Mouse (Mus musculus) liver, embryonic 16.5 days (tissue): ENCODE results near the gene Doc2g. TPM values are rescaled to one million over a fixed set of nuclear protein-coding genes. Genes with fewer than 3 reads are reported as not detected.
"Not testable (repeated sequence)": the region's sequence is repeated elsewhere in the genome, so short reads cannot be mapped to it uniquely, and the experiment has no call there.

ENCODE experiments used
- ATAC-seq: fragments of 200-750 bp; cut with Nextera tagmentation; 2 replicates; pipeline ENCODE4 v1.8.0; 2017; ENCODE audit warnings: low read depth, mild to moderate bottlenecking, moderate number of reproducible peaks, moderate library complexity
- H3K27ac ChIP-seq: fragments of 300-500 bp; sonication (generic); 2 replicates; pipeline ENCODE4 v1.5.1; 2014; ENCODE audit warnings: mild to moderate bottlenecking, low read length
- H3K27me3 ChIP-seq: fragments of 300-500 bp; sonication (generic); 2 replicates; pipeline ENCODE4 v1.6.1; 2014; ENCODE audit warnings: low read depth, low read length, mixed read lengths; ENCODE audit not compliant: control insufficient read depth, insufficient read depth
- H3K36me3 ChIP-seq: fragments of 300-500 bp; sonication (generic); 2 replicates; pipeline ENCODE4 v1.6.1; 2014; ENCODE audit warnings: mild to moderate bottlenecking; ENCODE audit not compliant: control insufficient read depth, insufficient read depth
- H3K4me1 ChIP-seq: fragments of 300-500 bp; sonication (generic); 2 replicates; pipeline ENCODE4 v1.6.1; 2014; ENCODE audit warnings: low read depth, low read length, mixed read lengths; ENCODE audit not compliant: control insufficient read depth
- H3K4me2 ChIP-seq: fragments of 300-500 bp; sonication (generic); 2 replicates; pipeline ENCODE4 v1.6.1; 2014; ENCODE audit warnings: low read depth, low read length, mixed read lengths
- H3K4me3 ChIP-seq: fragments of 300-500 bp; sonication (generic); 2 replicates; pipeline ENCODE4 v1.5.1; 2014; ENCODE audit warnings: low read depth, mild to moderate bottlenecking, low read length
- H3K9ac ChIP-seq: fragments of 300-500 bp; sonication (generic); 2 replicates; pipeline ENCODE4 v1.6.1; 2014; ENCODE audit warnings: low read depth, low read length
- H3K9me3 ChIP-seq: fragments of 300-500 bp; sonication (generic); replicated peaks from 2 replicates; pipeline ENCODE4 v1.6.1; 2016; ENCODE audit warnings: low read length; ENCODE audit not compliant: control insufficient read depth
- whole genome bisulfite sequencing: fragments of 180-500 bp; shearing (Covaris S2); extraction: QIAGEN DNeasy Blood & Tissue Kit; methylation state at CpG from one replicate; pipeline ENCODE4 v1.1.7; 2014; ENCODE audit not compliant: insufficient replicate concordance; 5-methylcytosine and 5-hydroxymethylcytosine counted together
- polyA plus RNA-seq: library from polyadenylated mRNA; unstranded; fragments of >200 nt; fragmentation: Nextera tagmentation; extraction: Ambion mirVana; gene quantifications from 2 replicates; pipeline ENCODE4 v1.2.1, GENCODE M21; 2015

Gene Doc2g
- 0.42 and 0.75 TPM in 2 replicates for polyA plus RNA-seq

GRCm38 (mm10) chr19:4003112-4003511 lies at the start of gene Doc2g:
Gene Doc2g, plus strand, starts transcription at chr19:4003313.
- H3K9me3 ChIP-seq = no peaks in the 10 kb centered on the region
- no peak within 1 kb of the TSS for H3K9ac ChIP-seq
- no peak within 1 kb of the TSS for H3K27ac ChIP-seq
- H3K36me3 ChIP-seq = peaks cover 21% of the 10 kb centered on the region
- no peak for ATAC-seq
- 78% methylated on average over 1 of the region's 1 CpGs for WGBS
- H3K4me1 ChIP-seq = peaks cover 17% of the 10 kb centered on the region
- no peak within 1 kb of the TSS for H3K4me3 ChIP-seq
- no peak within 1 kb of the TSS for H3K4me2 ChIP-seq
- no peaks in the 10 kb centered on the region for H3K27me3 ChIP-seq

DNA sequence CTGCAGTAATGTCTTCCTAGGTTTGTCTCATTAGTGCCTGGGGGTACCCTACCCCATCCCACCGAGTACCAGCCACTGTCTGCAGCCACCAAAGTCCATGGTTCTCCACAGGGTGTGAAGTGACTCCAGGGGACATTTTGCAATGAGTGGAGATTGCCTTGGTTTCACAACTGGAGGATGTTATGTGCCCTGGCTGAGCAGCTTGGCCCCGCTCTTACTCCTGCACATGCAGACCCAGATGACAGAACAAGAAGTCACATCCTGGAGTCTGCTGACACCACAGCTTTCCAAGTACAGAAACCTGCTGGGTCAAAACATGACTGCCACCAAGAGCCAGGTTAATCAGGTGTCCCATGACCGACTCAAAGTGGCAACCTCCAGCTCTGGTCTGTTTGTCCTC lies 48.1 kb upstream of the Doc2g start:
- Histone ChIP-seq H3K9ac (no peak overlapping the region), H3K27me3 (no peaks in the 10 kb centered on the region), H3K36me3 (no peaks in the 10 kb centered on the region), H3K9me3 (no peaks in the 10 kb centered on the region), H3K4me2 (no peak overlapping the region), H3K4me3 (no peak overlapping the region), H3K27ac (no peak overlapping the region), H3K4me1 (no peaks in the 10 kb centered on the region)
- ATAC-seq = no peak
- 51% methylated on average over 3 of the region's 3 CpGs for WGBS

DNA sequence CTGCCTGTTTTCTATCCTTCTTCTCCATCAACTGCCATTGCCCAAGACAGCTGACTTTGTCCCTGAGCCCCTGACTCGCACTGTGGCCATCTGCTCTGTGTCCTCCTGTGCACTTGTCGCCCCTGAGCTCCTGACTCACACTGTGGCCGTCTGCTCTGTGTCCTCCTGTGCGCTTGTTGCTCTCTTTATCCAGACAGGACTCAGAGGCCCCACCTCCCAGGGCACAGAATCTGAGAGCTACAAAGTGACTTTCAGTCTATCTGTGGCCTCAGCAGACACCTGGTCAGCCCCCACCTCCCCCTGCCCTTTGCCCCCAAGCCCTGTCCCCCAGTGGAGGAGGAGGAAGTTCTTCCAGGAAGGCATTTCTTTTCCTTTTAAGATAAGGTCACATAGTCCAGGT lies 47.3 kb upstream of the Doc2g start:
- H3K27me3 ChIP-seq = no peaks in the 10 kb centered on the region
- no peak overlapping the region for H3K4me2 ChIP-seq
- ATAC-seq = no peak
- 30% methylated on average over 4 of the region's 4 CpGs for WGBS
- no peak overlapping the region for H3K9ac ChIP-seq
- H3K27ac ChIP-seq = no peak overlapping the region
- H3K9me3 ChIP-seq = no peaks in the 10 kb centered on the region
- no peaks in the 10 kb centered on the region for H3K36me3 ChIP-seq
- H3K4me3 ChIP-seq = no peak overlapping the region
- H3K4me1 ChIP-seq = no peaks in the 10 kb centered on the region

GRCm38 (mm10) chr19:3957296-3958036 lies 45.6 kb upstream of the Doc2g start:
- H3K4me1 ChIP-seq, H3K36me3 ChIP-seq, H3K4me2 ChIP-seq, H3K4me3 ChIP-seq, H3K27ac ChIP-seq, H3K9me3 ChIP-seq, H3K9ac ChIP-seq, H3K27me3 ChIP-seq, ATAC-seq: not testable (repeated sequence)
- 63% methylated on average over 4 of the region's 5 CpGs for WGBS

DNA sequence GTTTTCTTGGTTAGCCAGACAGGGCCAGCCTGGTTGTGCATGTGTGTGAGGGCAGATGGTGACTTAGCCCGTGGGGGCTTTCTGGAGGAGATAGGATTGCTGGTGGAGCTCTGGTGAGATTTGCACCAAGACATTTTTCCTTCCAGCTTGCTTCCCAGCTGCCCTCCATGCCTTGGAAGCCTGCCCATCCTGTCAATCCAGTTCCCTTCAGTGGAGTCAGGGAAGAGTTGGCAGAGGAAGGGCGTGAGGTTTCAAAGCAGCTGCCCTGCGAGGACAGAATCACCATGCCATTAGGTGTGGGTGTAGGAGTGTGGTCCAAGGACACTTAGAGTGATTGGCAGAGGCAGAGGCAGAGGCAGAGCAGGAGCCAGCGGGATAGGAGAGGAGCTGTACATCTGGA lies 44.6 kb upstream of the Doc2g start, which contains the start of gene Aldh3b3:
Aldh3b3 (plus strand) TSS at position 176 of the 400 bp plus-strand sequence.
- no peak for ATAC-seq
- Histone ChIP-seq H3K36me3 (no peaks in the 10 kb centered on the region), H3K27me3 (no peaks in the 10 kb centered on the region), H3K9ac (no peak within 1 kb of the TSS), H3K4me2 (no peak within 1 kb of the TSS), H3K4me1 (no peaks in the 10 kb centered on the region), H3K9me3 (no peaks in the 10 kb centered on the region), H3K4me3 (no peak within 1 kb of the TSS), H3K27ac (no peak within 1 kb of the TSS)
- 57% methylated on average over 4 of the region's 4 CpGs for WGBS

DNA sequence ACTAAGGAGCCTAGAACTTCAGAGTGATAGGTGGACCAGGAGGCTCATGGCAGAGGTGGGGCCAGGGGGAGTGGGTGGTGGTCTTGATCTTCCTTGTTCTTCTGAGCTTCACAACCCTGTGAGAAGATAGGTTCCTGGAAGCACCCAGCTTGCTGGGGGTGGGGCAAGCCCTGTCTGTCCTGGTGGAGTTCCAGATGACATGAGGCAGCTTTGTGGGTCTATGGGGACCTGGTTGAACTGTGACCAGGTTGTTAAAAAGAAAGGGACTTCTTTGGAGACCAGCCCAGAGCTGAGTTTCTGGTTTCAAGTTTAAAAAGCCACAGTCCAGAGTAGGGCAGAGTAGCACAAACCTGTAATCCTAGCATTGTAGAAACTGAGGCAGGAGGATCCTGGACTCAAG lies 44.1 kb upstream of the Doc2g start:
- Histone ChIP-seq H3K27ac (no peak overlapping the region), H3K4me2 (no peak overlapping the region), H3K4me3 (no peak overlapping the region), H3K4me1 (no peaks in the 10 kb centered on the region), H3K9ac (no peak overlapping the region), H3K27me3 (no peaks in the 10 kb centered on the region), H3K36me3 (no peaks in the 10 kb centered on the region), H3K9me3 (no peaks in the 10 kb centered on the region)
- ATAC-seq = no peak

DNA sequence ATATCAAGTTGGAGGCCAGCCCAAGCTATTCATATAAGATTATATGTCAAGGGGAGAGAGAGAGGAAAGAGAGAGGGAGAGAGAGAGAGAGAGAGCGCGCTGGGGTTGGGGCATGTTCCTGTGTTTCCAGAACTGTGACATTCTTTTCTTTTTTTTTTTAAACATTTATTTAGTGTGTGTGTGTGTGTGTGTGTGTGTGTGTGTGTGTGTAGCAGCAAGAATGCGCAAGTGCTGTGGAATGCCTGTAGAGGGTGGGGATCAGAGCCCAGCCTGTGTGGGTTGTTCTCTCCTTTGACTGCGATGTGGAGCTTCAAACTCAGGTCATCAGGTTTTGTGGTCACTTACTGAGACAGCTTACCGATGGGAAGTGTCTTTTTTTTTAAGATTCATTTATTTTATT lies 42.9 kb upstream of the Doc2g start:
- whole genome bisulfite sequencing = 59% methylated on average over 5 of the region's 5 CpGs
- no peaks in the 10 kb centered on the region for H3K9me3 ChIP-seq
- no peak overlapping the region for H3K27ac ChIP-seq
- no peak overlapping the region for H3K9ac ChIP-seq
- H3K4me2 ChIP-seq = no peak overlapping the region
- H3K27me3 ChIP-seq = no peaks in the 10 kb centered on the region
- H3K4me3 ChIP-seq = no peak overlapping the region
- no peak for ATAC-seq
- H3K36me3 ChIP-seq = no peaks in the 10 kb centered on the region
- H3K4me1 ChIP-seq = no peaks in the 10 kb centered on the region

GRCm38 (mm10) chr19:3961805-3962204 lies 41.3 kb upstream of the Doc2g start:
- not testable (repeated sequence) for ATAC-seq, H3K36me3 ChIP-seq
- 74% methylated on average over 6 of the region's 6 CpGs for WGBS

GRCm38 (mm10) chr19:3962469-3962868 lies 40.6 kb upstream of the Doc2g start:
- Histone ChIP-seq H3K4me2 (no peak overlapping the region), H3K9ac (no peak overlapping the region), H3K27me3 (no peaks in the 10 kb centered on the region), H3K9me3 (no peaks in the 10 kb centered on the region), H3K36me3 (no peaks in the 10 kb centered on the region), H3K4me3 (no peak overlapping the region), H3K27ac (no peak overlapping the region), H3K4me1 (no peaks in the 10 kb centered on the region; the same call in 1 of the 2 replicates)
- 9% methylated on average over 2 of the region's 2 CpGs for WGBS
- no peak for ATAC-seq

More at GRCm38 (mm10) chr19:3961805-3962204, 41.3 kb upstream of the Doc2g start:
- not testable (repeated sequence) for H3K4me2 ChIP-seq, H3K4me3 ChIP-seq, H3K27ac ChIP-seq, H3K9ac ChIP-seq, H3K27me3 ChIP-seq, H3K4me1 ChIP-seq, H3K9me3 ChIP-seq
